ENCODE assay signal across 12 mouse cellular contexts in the genomic region with DNA sequence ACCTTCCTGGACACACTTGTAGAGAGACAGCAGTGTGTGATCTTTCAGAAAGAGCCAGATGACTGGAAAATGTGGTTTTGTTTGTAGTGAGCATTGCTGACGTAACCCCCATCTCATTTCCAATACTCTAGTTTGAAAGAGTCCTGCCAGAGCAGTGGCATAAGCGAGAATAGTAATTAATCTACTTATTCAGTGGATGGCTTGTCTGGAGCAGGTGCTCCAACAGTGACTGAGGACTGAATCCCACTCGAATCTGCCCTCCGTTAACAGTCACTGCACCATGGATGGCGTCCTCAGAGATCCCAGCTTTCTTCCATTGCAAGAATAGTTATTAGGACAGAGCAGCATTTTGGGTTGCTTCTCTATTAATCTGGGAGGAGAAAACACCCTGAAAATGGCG. TPM values are rescaled to one million over a fixed set of nuclear protein-coding genes. Genes with fewer than 3 reads are reported as not detected.
"Had no signal": no experiment of that assay in that cellular context is flagged by ENCODE, and none has a peak within 500 bp of the region (broad histone marks: within the 10 kb centered on the region; RNA-seq: fewer than 3 reads in every experiment).

No protein-coding gene starts in this region.

- H3K27ac ChIP-seq: limb, embryonic 13.5 days; liver, embryonic 14.5 days had no signal

- H3K27me3 ChIP-seq: limb, embryonic 13.5 days had no signal

- H3K4me1 ChIP-seq: limb, embryonic 13.5 days had no signal

- DNase-seq: kidney, postnatal 10 days; left cerebral cortex, postnatal 4 days; lung, adult 18-20 months; lung, postnatal 36 days; retina, postnatal 1 day; right cerebral cortex, postnatal 4 days; spleen, adult 18-20 months; thymus, adult 18-20 months; thymus, postnatal 14 days had no signal

- H3K4me3 ChIP-seq: limb, embryonic 13.5 days had no signal

- H3K9ac ChIP-seq: limb, embryonic 13.5 days; liver, embryonic 14.5 days had no signal

- H3K9me3 ChIP-seq: limb, embryonic 13.5 days had no signal

- H3K4me2 ChIP-seq: limb, embryonic 13.5 days had no signal

- H3K36me3 ChIP-seq: limb, embryonic 13.5 days had no signal

RNA-seq across cellular contexts. Expression of a gene that starts 45.9 kb away (rescaled TPM):
- total RNA-seq: neutrophil, adult 5-6 weeks had no signal
